Mouse (Mus musculus) NIH3T3 (cell line): ENCODE data around the gene Itgad.

ENCODE experiments used
- DNase-seq: peaks from one replicate; pipeline ENCODE4 v3.0.0-alpha.2; 2012; ENCODE audit warnings: low read depth

The Itgad gene

DNA sequence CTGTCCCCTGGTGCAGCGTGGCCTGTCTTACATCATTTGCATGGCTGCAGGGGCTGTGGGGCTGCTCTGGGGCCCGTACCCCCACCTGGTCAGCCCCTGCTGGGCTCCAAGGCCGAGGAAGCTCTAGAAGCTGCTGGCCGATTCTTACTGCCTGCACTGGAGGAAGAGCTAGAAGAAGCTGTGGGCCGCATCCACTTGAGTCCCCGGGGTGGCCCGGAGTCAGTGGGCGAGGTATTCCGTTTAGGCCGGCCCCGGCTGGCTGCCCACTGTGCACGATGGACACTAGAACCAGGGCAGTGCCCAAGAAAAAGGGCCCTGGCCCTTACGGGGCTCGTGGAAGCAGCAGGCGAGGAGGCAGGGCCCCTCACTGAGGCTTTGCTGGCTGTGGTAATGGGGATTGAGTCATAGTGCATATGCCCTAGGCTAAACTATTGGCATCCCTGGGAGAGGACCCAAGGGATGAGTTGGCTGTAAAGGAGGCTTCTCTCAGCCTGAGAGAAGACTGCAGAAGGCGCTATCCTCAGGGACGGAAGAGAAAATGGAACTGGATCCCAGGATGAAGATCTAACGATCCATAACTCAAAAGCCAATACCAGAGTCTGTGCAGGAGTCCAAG is 90.3 kb downstream of the Itgad start:
- DNase-seq, result peak; percentile 81

DNA sequence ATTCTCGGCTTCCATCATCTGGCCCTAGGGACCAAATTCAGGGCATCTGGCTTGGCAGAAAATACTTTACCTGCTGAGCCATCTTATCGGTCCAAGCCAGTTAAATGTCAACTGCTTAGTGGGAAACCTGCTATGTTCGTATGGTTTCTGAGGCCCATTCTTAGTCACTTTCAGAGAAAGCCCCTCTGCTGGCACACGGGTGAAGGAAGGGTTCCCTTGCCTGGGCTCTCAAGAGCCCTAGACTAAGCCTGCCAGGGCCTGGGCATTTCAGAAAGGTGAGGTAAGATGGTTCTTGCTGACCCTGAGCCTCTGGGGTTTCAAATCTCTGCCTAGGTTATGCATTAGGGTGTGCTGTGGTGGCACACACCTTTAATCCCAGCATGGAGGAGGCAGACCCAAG is 91.4 kb downstream of the Itgad start:
- DNase-seq, result no peak

DNA sequence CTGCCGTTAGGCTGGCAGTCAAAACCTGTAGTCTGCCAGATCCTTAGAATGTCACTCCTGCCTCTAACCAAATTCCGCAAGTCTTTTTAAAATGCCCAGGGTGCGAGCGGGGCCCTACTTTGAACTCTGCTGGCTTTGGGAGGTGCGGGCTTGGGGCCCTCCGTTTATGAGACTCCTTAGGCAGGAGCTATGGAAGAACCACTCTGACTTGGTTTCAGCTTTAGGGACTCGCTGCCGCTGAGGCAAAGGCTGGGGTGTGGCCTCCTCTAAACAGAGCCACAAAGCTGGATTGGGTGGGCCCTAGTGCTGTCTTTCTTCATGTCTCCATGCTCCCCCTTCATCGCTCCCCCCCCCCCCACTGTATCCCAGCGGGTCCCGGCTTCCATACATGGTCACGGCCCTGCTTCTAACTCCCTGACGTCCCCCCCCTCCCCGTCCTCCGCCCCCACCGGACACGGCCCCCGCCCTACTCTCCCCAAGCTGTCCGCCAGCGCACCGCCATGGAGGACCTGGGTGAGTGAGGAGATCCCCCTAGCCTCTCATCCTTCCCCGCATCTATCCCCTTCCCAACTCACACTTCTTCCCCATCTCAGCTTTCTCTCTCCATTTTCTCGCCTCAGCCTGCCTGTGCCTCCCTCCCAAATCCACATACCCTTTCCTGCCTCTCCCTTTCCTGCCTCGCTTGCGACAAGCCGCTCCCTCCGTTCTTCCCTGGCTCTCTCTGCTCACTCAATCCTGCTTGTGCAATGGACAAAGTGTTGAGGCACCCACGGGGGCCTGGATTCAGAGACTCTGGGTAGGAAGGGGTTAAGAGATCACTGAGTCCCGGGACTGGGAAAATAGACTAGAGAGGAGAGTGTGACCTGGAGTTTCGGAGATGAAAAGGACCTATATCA is 92.6 kb downstream of the Itgad start, which contains the start of gene Tgfb1i1:
Gene Tgfb1i1 (plus strand): TSS at position 317 of the 896 bp plus-strand sequence.
- DNase-seq, result peak; percentile 91

DNA sequence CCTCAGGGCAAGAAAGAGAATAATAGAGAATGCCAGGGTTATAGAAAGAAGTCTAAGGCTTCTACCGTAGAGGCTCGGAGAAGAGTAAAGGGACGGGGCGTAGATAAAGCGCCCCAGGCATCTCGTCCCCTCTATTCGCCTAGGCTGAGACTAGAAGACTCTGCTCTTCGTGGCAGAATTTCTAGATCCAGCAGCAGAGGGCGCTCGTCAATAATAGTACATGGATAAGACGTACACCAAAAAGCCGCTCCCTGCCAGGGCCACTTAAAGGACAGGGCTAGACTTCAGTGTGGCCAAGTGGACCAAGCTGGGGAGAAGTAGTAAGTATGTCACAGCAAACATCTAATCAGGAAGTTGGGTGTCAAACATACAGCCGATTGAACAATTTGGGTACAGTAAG is 93.3 kb downstream of the Itgad start:
- DNase-seq, result peak; percentile 94

DNA sequence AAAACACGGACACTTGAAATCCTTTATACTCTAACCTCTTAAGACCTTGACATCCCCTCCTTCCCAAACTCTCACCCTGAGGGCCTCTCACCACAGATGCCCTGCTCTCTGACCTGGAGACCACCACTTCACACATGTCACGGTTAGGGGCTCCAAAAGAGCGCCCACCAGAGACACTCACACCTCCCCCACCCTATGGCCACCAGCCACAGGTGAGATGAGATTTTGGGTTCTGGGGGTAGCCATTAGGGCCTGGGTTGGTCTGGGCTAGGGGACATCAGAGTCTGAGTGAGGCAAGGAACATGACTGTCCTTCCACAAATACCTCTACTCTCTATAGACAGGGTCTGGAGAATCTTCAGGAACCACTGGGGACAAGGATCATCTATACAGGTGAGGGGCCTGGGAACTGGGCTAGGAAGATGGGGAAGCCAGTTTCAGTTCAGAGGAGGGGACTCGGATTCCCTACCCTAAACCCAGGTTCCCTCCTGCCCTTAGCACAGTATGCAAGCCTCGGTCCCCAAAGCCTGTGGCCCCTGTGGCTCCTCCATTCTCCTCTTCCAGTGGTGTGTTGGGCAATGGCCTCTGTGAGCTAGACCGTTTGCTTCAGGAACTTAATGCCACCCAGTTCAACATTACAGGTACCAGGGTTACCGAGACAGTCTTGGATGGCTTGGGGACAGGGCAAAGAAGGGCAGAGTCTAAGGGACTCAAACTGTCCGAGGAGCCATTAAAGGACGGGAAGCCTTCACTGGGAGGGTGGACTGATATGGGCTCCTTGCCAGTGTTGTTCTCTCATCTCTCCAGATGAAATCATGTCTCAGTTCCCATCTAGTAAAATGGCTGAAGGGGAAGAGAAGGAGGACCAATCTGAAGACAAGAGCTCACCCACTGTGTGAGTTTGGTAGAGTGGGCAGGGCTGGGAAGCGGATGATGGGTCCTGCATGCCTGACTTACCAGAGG is 94.2 kb downstream of the Itgad start:
- DNase-seq, result no peak

DNA sequence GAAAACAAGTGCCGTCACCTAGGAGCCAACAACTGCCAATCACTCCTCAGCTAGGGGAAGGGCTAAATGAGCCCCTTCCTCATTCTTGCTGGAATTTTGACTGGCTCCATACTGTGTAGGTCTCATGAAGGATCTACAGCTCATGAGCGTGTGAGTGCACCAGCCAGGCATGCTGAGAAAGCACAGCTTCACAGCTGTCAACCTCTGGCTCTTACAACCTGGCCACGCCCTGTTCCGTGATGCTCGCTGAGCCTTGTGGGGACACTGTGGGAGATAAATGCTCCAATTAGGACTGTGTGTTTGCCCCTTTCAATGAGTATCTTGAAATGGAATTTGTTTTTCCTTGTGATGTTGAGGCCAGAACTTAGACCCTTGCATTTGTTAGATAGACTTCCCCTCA is 95.8 kb downstream of the Itgad start:
- DNase-seq, result no peak

DNA sequence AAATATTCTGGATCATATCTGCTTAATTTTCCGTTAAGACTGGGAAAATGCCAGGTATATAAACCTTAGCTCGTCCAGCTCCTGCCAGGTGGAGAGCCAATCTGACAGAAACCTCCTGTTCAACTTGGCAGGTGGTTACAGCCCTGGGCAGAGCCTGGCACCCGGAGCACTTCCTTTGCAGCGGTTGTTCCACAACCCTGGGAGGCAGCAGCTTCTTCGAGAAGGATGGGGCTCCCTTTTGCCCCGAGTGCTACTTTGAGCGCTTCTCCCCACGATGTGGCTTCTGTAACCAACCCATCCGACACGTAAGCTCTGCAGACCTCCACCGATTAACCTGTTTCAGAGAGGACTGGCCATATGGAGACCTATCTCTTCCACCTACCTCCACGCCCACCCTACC is 97.8 kb downstream of the Itgad start:
- DNase-seq, result no peak

DNA sequence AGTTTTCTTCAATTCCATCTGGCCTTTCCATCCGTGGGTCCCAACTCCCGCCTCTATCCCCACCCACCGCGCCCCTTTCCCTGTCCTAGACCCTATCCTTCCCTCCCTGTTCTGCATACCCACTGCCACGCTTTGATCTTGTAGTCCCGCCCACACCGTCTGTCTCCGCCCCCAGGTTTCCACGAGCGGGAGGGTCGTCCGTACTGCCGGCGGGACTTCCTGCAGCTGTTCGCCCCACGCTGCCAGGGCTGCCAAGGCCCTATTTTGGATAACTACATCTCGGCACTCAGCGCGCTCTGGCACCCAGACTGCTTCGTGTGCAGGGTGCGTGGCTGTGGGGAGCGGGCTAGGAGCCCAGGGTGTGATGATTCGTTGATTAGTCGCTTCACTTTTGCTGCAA is 98.4 kb downstream of the Itgad start:
- DNase-seq, result peak; percentile 42

DNA sequence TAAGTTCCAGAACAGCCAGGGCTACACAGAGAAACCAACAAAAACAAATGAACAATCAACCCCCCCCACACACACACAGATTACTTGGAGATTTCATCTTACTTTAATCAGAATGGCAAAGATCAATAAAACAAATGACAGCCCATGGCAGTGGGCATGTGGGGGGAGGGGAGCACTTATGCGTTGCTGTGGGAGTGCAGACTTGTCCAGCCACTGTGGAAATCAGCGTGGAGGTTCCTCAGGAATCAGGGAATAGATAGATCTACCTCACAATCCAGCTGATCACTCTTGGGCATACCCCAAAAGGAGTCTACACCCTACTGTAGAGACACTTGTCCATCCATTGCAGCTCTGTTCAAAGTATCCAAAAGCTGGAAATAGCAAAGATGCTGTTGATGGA is 100.8 kb downstream of the Itgad start:
- DNase-seq, result no peak

DNA sequence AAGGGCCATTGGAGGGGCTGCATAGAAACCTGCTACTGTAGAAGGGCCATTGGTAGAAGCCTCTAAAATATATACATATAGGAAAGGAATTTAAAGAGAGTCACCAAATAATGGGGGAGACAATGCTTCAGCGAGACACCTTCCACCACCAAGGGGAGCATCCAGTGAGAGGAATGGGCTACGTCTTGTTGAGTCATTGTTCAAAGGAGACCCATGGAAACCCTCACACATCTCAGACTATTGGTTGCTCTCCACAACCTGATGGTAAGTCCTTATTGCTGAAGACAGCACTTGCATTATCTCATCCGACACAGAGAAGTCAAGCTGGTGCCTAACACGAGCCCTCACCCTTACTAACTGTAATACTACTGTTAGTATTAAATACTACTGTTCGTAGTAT is 101.6 kb downstream of the Itgad start:
- DNase-seq, result no peak

DNA sequence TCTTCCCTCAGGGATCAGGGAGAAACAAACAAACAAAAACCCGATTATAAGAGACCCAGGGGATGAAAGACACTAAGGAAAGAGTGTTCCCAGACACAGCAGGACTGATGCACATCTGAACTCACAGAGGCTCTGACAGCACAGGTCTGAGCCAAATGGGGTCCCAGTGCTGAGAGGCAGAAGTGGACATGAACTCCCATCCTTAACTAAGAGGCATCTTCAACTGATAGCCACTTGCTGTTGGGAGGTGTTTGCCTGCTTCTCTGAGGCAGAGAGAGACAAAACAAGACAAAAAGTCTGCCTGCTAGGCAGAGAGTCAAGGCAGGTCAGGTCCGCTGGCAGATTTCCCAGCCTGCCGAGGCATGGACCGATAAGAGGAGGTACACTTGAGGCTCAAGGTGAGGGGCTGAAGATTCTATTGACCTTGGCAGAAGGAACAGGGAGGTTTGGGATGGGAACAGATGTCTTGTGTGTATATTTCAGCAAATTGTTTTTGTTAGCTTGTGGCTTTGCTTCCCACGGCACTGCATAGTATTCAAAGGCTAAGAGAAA is 102.7 kb downstream of the Itgad start:
- peak; percentile 16 for DNase-seq

DNA sequence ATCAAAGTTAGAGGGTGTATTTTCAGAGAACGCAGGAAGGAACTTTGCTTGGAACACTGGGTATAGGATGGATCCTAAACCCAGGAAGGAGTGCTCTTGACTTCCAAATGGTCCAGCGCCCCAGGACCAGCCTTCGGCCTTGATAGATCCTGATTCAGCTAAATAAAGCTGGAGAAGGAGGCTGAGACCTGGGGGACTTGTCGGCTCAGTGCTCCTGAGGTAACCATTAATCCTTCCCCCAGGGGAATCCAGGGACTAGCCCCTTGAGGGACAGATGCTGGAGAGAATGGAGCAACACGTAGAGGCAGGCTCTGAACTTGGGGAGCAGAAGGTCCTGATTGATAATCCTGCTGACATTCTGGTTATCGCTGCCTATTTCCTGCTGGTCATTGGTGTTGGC is 111.2 kb downstream of the Itgad start, which contains the start of gene Slc5a2:
Gene Slc5a2 (plus strand): TSS at position 247 of the 400 bp plus-strand sequence.
- no peak for DNase-seq

DNA sequence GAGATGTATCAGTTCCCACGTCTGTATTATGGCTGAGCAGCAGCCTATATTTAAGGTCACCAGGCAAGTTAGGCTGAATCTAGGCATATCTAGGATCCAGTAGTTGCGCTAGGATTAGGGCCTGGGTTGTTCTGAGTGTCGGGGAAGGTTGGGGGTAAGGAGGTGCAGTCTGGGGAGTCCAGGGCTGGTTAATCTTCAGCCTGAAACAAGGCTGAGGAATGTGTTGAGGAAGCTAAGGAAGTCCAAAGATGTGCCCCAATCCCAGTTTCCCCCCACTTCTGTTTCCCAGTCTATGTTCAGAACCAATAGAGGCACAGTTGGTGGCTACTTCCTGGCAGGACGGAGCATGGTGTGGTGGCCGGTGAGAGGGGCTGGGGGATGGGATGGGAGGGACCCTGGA is 111.9 kb downstream of the Itgad start:
- DNase-seq, result no peak

DNA sequence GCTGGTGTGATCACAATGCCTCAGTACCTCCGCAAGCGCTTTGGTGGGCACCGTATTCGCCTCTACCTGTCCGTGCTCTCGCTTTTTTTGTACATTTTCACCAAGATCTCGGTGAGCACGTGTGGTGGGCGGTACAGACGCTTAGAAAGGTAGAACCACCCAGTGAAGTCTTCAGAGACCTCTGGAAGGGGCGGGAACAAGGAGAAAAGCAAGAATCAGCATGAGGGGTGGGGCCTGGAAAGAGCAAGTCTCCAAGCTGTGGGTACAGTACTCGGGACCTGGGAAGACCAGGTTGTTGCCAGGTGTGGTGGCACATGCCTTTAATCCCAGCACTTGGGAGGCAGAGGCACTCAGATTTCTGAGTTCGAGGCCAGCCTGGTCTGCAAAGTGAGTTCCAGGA is 113.2 kb downstream of the Itgad start:
- no peak for DNase-seq

DNA sequence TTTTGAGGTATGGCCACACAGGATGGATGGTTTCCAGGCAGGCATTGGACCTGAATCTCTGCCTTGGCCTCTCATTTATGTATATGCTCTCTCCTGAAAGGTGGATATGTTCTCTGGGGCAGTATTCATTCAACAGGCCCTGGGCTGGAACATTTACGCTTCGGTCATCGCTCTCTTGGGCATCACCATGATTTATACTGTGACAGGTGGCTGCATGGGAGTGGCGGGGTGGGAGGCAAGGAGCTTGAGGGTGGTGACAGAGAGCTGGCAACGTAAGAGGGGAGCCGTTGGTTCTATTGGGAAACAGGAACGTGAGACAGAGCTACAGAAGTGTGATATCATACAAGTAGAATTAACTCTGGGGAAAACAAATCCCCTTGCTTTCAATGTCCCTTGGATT is 113.6 kb downstream of the Itgad start:
- no peak for DNase-seq

DNA sequence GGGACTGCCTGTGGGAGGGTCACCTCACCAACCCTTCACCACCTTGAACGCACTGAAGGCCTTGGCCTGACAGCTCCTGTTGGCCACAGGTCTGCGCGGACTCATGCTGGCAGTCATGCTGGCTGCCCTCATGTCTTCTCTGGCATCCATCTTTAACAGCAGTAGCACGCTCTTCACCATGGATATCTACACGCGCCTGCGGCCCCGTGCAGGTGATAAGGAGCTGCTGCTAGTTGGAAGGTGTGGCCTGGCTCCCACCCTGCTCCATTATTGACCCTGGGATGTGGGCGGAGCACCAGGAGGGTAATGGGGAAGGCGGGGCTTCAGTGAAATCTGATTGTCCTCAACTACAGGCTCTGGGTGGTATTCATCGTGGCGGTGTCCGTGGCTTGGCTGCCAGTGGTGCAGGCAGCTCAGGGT is 116.3 kb downstream of the Itgad start:
- no peak for DNase-seq

DNA sequence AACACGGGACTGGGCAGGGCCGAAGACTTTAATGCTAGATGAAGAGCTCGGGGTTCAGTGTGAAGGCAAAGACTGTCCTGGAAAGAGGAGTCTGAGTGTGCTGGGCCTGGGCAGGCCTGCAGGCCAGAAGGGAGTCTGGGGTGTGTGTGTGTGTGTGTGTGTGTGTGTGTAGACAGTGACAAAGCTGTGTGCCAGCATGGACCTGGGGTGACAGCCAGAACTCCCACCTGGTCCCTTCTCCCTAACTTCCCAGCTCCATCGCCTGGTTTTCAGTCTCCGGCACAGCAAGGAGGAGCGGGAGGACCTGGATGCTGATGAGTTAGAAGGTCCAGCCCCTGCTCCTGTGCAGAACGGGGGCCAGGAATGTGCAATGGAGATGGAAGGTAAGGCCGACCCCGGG is 117.3 kb downstream of the Itgad start:
- no peak for DNase-seq
